Comparison of ENCODE assay signal across 28 mouse cellular contexts in genomic region chr9:58934776-58935175, GRCm38 (mm10).
"Had no signal": no experiment of that assay in that cellular context is flagged by ENCODE, and none has a peak within 500 bp of the region (broad histone marks: within the 10 kb centered on the region; RNA-seq: fewer than 3 reads in every experiment).

No protein-coding gene starts in this region.

- H3K36me3 ChIP-seq: hindbrain, embryonic 12.5 days; intestine, embryonic 15.5 days; liver, embryonic 13.5 days had no signal

- ATAC-seq: hindbrain, embryonic 16.5 days; inflammation-experienced regulatory T-cells, adult 6 months; intestine, embryonic 15.5 days; intestine, postnatal 0 days had no signal

- H3K9me3 ChIP-seq: heart, embryonic 10.5 days; heart, embryonic 12.5 days; hindbrain, embryonic 10.5 days; hindbrain, embryonic 12.5 days; intestine, embryonic 15.5 days; limb, embryonic 13.5 days; liver, embryonic 13.5 days had no signal

- DNase-seq: gastrocnemius, adult 2 months; gastrocnemius, postnatal 10 days; gastrocnemius, postnatal 25 days; heart, adult 18-20 months; heart, postnatal 10 days; heart, postnatal 4 days; kidney, adult 18-20 months; kidney, adult 8-10 months; kidney, postnatal 10 days; kidney, postnatal 25 days; kidney, postnatal 4 days; layer of hippocampus, adult 9-11 months; layer of hippocampus, postnatal 36 days; liver; liver, embryonic 13.5 days had no signal

- H3K4me3 ChIP-seq: gastrocnemius, adult 2 months; heart, embryonic 10.5 days; heart, embryonic 12.5 days; hindbrain, embryonic 10.5 days; hindbrain, embryonic 12.5 days; intestine, embryonic 15.5 days; layer of hippocampus, adult 2 months; left cerebral cortex, adult 2 months; limb, embryonic 13.5 days; liver, embryonic 13.5 days had no signal

- H3K4me1 ChIP-seq: heart, embryonic 10.5 days; heart, embryonic 12.5 days; hindbrain, embryonic 10.5 days; hindbrain, embryonic 12.5 days; intestine, embryonic 15.5 days; liver, embryonic 13.5 days had no signal

- H3K27ac ChIP-seq: gastrocnemius, adult 2 months; heart, embryonic 10.5 days; hindbrain, embryonic 10.5 days; hindbrain, embryonic 12.5 days; hindbrain, embryonic 14.5 days; intestine, embryonic 15.5 days; layer of hippocampus, adult 2 months; left cerebral cortex, adult 2 months; limb, embryonic 13.5 days; liver, embryonic 13.5 days had no signal

- H3K9ac ChIP-seq: heart, embryonic 12.5 days; hindbrain, embryonic 12.5 days; hindbrain, embryonic 14.5 days; intestine, embryonic 15.5 days; limb, embryonic 13.5 days; liver, embryonic 13.5 days had no signal

- H3K4me2 ChIP-seq: heart, embryonic 12.5 days; hindbrain, embryonic 12.5 days; hindbrain, embryonic 14.5 days; intestine, embryonic 15.5 days; limb, embryonic 13.5 days; liver, embryonic 11.5 days; liver, embryonic 13.5 days had no signal

- H3K27me3 ChIP-seq: heart, embryonic 12.5 days; hindbrain, embryonic 12.5 days; intestine, embryonic 15.5 days; limb, embryonic 13.5 days; liver, embryonic 13.5 days had no signal
